Mouse (Mus musculus) small intestine, adult 2 months (tissue): Measurements from ENCODE around the gene Rps6kc1.

Experiments used
- CTCF ChIP-seq: fragments of 200-500 bp; IDR thresholded peaks from 2 replicates; pipeline ENCODE4 v1.5.1; 2012; ENCODE audit warnings: low read depth, mild to moderate bottlenecking, control low read depth, inconsistent platforms, low read length, moderate library complexity, mixed read lengths; ENCODE audit not compliant: insufficient replicate concordance, insufficient read length; ENCODE audit errors: extremely low read depth
- POLR2A ChIP-seq: fragments of 200-500 bp; IDR thresholded peaks from 2 replicates; pipeline ENCODE4 v1.6.1; 2012; ENCODE audit warnings: low read depth, mild to moderate bottlenecking, control low read depth, inconsistent platforms, low read length, moderate library complexity

DNA sequence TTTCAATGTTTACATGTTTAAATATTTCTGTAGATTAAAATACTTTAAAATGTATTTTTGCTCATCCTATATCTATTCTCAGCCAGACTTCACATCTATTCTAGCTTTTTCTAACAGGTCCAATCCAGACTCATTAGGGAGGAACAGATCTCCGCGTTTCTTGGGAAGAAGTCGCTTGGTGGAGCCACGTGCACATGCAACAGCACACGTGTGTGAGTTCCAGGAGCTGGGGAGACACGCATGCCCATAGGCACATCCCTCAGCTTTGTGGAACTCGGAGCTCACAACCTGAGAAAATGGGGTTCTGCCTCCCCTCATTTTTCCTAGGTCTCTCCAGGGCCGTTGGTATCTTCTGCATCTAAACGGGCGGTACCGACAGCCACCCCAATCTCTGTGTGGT, 243.7 kb downstream of the Rps6kc1 start:
- no peak for TF ChIP-seq CTCF
- TF ChIP-seq POLR2A, result no peak
